Mouse (Mus musculus): ENCODE results near the gene Yju2. TPM values are rescaled to one million over a fixed set of nuclear protein-coding genes. Genes with fewer than 3 reads are reported as not detected.
"Not testable (repeated sequence)": the region's sequence is repeated elsewhere in the genome, so short reads cannot be mapped to it uniquely, and the experiment has no call there.

Gene Yju2
- 21.7 and 22.1 TPM in 2 replicates for polyA plus RNA-seq (2015; fragmentation: Nextera tagmentation; extraction: Ambion mirVana)

DNA sequence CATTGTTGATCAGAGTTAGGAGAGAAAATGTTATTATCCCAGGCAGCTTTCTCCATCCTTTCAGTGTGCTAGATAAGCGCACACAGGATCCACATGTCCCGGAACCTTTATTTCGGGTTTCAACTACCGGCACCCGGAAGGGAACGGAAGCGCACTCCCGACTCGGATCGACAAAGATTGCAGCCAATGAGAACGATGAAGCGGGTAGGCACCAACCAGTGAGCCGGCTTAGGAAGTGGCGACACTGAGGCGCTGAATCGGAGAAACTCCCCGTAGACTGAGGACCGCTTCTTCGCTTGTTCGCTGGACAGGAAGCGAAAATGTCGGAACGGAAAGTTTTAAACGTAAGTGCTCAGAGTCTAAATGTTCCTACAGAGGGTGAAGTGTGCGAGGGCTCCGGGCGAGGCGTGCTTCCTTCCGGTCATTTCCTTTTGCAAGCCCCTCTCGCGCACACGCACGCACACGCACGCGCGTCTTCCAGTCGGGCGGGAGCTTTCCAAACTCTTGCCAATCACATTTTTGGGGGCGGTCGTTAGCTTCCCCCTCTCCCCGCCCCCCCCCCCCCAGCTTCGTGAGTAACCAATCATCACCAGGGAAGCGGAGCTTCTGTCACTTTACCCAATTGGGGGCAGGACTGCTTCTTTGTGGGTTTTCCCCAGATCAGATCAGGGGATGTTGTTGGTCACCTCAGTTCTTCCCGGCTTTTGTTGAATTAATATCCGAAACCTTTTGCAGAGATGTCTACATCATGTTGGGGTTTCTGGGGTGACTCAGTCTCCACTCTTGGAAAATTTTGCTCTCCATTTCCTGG lies at the start of gene Yju2:
Gene Yju2 (plus strand): TSS at position 182 of the 811 bp plus-strand sequence.
- peak; percentile 91 for ATAC-seq (ENCODE audit: insufficient number of reproducible peaks, low FRiP score, low TSS enrichment, low read depth)
- Histone ChIP-seq H3K27me3 (peaks cover 10% of the 10 kb centered on the region), H3K4me2 (peak within 1 kb of the TSS; percentile 70), H3K36me3 (peaks cover 23% of the 10 kb centered on the region), H3K9ac (peak within 1 kb of the TSS; percentile 39), H3K9me3 (no peaks in the 10 kb centered on the region), H3K4me3 (peak within 1 kb of the TSS; percentile 62), H3K4me1 (peaks cover 32% of the 10 kb centered on the region), H3K27ac (peak within 1 kb of the TSS; percentile 98)
- under 1% methylated on average over 45 of the region's 46 CpGs for WGBS

GRCm38 (mm10) chr17:55931553-55932502 lies 27.1 kb upstream of the Yju2 start:
- ATAC-seq (ENCODE audit: insufficient number of reproducible peaks, low FRiP score, low TSS enrichment, low read depth), result peak; percentile 87
- Histone ChIP-seq H3K27ac (peak overlapping the region; percentile 66), H3K27me3 (no peaks in the 10 kb centered on the region), H3K4me3 (peak overlapping the region; percentile 54), H3K36me3 (no peaks in the 10 kb centered on the region), H3K4me1 (no peaks in the 10 kb centered on the region), H3K9ac (peak overlapping the region; percentile 54), H3K4me2 (peak overlapping the region; percentile 79), H3K9me3 (0 out of 2 replicates have a peak, but pooled peaks cover 4% of the 10 kb centered on the region)
- WGBS, result 1% methylated on average over 33 of the region's 33 CpGs

DNA sequence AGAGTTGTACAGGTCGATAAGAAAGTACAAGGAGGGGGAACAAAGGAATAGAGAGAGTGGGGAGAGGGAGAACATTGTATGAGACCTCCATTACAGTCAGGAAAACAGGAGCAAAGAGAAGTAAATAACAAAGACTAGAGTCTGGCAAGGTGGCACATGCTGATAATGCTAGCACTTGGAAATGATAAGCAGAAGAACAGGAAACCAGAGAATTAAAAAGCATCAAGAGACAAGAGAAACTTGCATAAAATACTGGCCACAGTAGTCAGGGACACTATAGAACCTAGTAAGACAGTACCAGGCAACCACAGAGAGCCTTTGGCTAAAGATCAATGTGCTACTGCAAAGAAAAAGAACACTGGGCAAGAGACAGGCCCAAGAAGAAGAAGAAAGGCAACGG lies 26.3 kb upstream of the Yju2 start:
- WGBS, result 78% methylated on average over 2 of the region's 2 CpGs
- no peak overlapping the region for H3K27ac ChIP-seq

GRCm38 (mm10) chr17:55933191-55933590 lies 25.7 kb upstream of the Yju2 start:
- Histone ChIP-seq H3K9me3 (0 out of 2 replicates have a peak, but pooled peaks cover 4% of the 10 kb centered on the region), H3K27ac (no peak overlapping the region), H3K9ac (no peak overlapping the region), H3K4me1 (no peaks in the 10 kb centered on the region), H3K4me3 (no peak overlapping the region), H3K36me3 (no peaks in the 10 kb centered on the region), H3K27me3 (no peaks in the 10 kb centered on the region), H3K4me2 (no peak overlapping the region)
- WGBS, result 95% methylated on average over 15 of the region's 15 CpGs
- no peak for ATAC-seq (ENCODE audit: insufficient number of reproducible peaks, low FRiP score, low TSS enrichment, low read depth)

More for the DNA sequence above, 26.3 kb upstream of the Yju2 start:
- ATAC-seq (ENCODE audit: insufficient number of reproducible peaks, low FRiP score, low TSS enrichment, low read depth), result no peak
- Histone ChIP-seq H3K27me3 (no peaks in the 10 kb centered on the region), H3K4me3 (peak overlapping the region; percentile 54), H3K9ac (no peak overlapping the region), H3K4me1 (no peaks in the 10 kb centered on the region), H3K4me2 (peak overlapping the region; percentile 79), H3K36me3 (no peaks in the 10 kb centered on the region), H3K9me3 (0 out of 2 replicates have a peak, but pooled peaks cover 4% of the 10 kb centered on the region)

DNA sequence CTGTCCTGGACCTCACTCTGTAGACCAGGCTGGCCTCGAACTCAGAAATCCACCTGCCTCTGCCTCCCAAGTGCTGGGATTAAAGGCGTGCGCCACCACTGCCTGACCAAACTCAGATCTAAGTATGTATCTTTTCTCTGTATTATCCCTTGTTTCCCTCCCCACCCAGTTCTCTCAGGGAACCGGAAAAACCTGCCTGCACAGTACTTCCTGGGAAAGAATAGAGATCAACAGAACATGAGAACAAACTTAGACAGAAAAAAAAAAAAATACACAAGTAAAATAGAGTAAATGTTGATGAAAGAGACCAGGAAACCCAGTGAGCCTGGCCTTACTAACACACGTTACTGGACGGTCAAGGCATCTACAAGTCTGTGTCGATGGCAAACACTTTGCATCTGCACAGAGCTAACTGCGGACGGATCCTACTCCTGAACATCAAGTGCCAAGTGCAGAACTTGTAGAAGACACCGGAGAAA lies 14.5 kb upstream of the Yju2 start:
- WGBS, result 23% methylated on average over 10 of the region's 10 CpGs
- Histone ChIP-seq H3K4me3 (peak overlapping the region; percentile 53), H3K27ac (peak overlapping the region; percentile 94), H3K4me2 (peak overlapping the region; percentile 81)
- not testable (repeated sequence) for H3K36me3 ChIP-seq; H3K27me3 ChIP-seq; H3K9me3 ChIP-seq; H3K4me1 ChIP-seq; ATAC-seq (ENCODE audit: insufficient number of reproducible peaks, low FRiP score, low TSS enrichment, low read depth); H3K9ac ChIP-seq

GRCm38 (mm10) chr17:55944866-55945682 lies 13.8 kb upstream of the Yju2 start:
- not testable (repeated sequence) for H3K27me3 ChIP-seq, H3K9me3 ChIP-seq, H3K36me3 ChIP-seq, H3K4me1 ChIP-seq
- Histone ChIP-seq H3K4me2 (peak overlapping the region; percentile 81), H3K27ac (peak overlapping the region; percentile 94), H3K9ac (peak overlapping the region; percentile 44), H3K4me3 (peak overlapping the region; percentile 53)
- ATAC-seq (ENCODE audit: insufficient number of reproducible peaks, low FRiP score, low TSS enrichment, low read depth), result peak; percentile 95
- under 1% methylated on average over 56 of the region's 56 CpGs for WGBS

DNA sequence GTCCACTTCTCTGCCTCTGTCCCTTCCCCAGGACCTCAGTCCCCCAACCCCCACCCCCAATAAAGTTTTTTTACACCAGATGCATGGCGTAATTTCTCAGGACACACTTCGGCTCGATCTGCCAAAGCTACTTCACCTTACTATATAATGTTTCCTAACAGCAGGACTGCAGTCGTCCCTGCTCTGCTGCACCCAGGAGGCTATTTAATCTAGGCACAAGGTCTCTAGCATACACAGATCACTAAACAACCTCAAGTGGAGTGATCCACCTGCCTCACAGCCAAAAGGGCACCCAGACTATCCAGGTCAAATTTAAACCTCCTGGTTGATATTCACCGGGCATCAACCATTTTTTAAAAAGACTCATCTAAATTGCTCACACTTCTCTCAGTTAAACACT lies 13.2 kb upstream of the Yju2 start:
- H3K27ac ChIP-seq, result peak overlapping the region; percentile 94
- H3K9me3 ChIP-seq, result no peaks in the 10 kb centered on the region
- no peak for ATAC-seq (ENCODE audit: insufficient number of reproducible peaks, low FRiP score, low TSS enrichment, low read depth)
- no peaks in the 10 kb centered on the region for H3K36me3 ChIP-seq
- H3K4me2 ChIP-seq, result peak overlapping the region; percentile 81
- H3K9ac ChIP-seq, result peak overlapping the region; percentile 44; the same call in 1 of the 2 replicates
- no peaks in the 10 kb centered on the region; the same call in 1 of the 2 replicates for H3K4me1 ChIP-seq
- H3K27me3 ChIP-seq, result 0 out of 2 replicates have a peak, but pooled peaks cover 4% of the 10 kb centered on the region
- peak overlapping the region; percentile 53 for H3K4me3 ChIP-seq
- 18% methylated on average over 5 of the region's 5 CpGs for WGBS

DNA sequence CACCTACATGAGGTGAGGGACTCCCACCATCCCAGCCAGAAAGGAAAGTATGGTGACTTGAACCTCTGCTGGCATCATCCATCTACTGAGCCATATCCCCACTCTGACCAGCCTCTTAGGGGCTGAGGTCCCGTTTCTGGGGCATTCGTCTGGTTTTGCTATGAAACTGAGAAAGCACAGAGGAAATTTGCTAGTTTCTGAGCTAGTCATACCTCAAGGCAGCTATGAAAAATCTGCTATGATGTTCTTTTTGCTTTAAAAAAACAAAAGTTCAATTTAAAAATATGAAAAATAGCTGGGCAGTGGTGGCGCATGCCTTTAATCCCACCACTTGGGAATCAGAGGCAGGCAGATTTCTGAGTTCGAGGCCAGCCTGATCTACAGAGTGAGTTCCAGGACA lies 10.3 kb upstream of the Yju2 start:
- ATAC-seq (ENCODE audit: insufficient number of reproducible peaks, low FRiP score, low TSS enrichment, low read depth), result no peak
- Histone ChIP-seq H3K4me1 (no peaks in the 10 kb centered on the region; the same call in 1 of the 2 replicates), H3K27me3 (peaks cover 11% of the 10 kb centered on the region; the same call in 1 of the 2 replicates), H3K27ac (no peak overlapping the region), H3K4me2 (no peak overlapping the region), H3K4me3 (no peak overlapping the region), H3K36me3 (no peaks in the 10 kb centered on the region), H3K9me3 (no peaks in the 10 kb centered on the region), H3K9ac (no peak overlapping the region)
- WGBS, result 89% methylated on average over 4 of the region's 4 CpGs

GRCm38 (mm10) chr17:55949400-55949799 lies 9.5 kb upstream of the Yju2 start, which contains the start of gene Zfp119b:
Zfp119b (minus strand) TSS chr17:55949500.
- no peak for ATAC-seq (ENCODE audit: insufficient number of reproducible peaks, low FRiP score, low TSS enrichment, low read depth)
- no peak within 1 kb of the TSS for H3K27ac ChIP-seq
- no peak within 1 kb of the TSS for H3K4me2 ChIP-seq
- H3K9ac ChIP-seq, result no peak within 1 kb of the TSS
- H3K9me3 ChIP-seq, result no peaks in the 10 kb centered on the region
- H3K36me3 ChIP-seq, result no peaks in the 10 kb centered on the region
- H3K4me3 ChIP-seq, result no peak within 1 kb of the TSS
- no peaks in the 10 kb centered on the region for H3K4me1 ChIP-seq
- peaks cover 18% of the 10 kb centered on the region for H3K27me3 ChIP-seq
- WGBS, result 90% methylated on average over 2 of the region's 2 CpGs

GRCm38 (mm10) chr17:55950601-55951000 lies 8.3 kb upstream of the Yju2 start:
- Histone ChIP-seq H3K36me3 (no peaks in the 10 kb centered on the region), H3K9ac (no peak overlapping the region), H3K4me2 (no peak overlapping the region), H3K4me1 (no peaks in the 10 kb centered on the region), H3K4me3 (no peak overlapping the region), H3K9me3 (no peaks in the 10 kb centered on the region), H3K27ac (no peak overlapping the region), H3K27me3 (peaks cover 26% of the 10 kb centered on the region)
- no peak for ATAC-seq (ENCODE audit: insufficient number of reproducible peaks, low FRiP score, low TSS enrichment, low read depth)
- 80% methylated on average over 9 of the region's 9 CpGs for WGBS

DNA sequence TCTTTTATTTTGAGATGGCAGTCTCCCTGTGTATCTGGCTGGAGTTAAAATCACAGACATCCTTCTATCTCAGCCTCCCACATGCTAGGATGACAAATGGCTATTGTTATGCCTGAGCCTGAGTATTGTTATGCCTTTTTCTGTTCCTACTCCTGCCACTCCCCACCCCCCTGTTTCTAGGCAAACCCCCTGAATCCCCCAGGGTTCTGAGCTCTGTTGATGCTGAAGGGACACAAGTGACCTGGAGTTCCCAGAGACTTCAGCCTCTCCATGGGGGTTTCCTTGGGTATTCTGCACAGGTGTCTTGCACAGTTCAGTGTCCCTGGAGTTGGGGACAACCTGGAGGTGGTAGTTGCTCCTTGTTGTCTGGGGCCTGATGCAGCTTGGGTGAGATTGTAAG lies 6.9 kb upstream of the Yju2 start:
- no peak for ATAC-seq (ENCODE audit: insufficient number of reproducible peaks, low FRiP score, low TSS enrichment, low read depth)

More for the DNA sequence above, 6.9 kb upstream of the Yju2 start:
- Histone ChIP-seq H3K4me2 (no peak overlapping the region), H3K9me3 (no peaks in the 10 kb centered on the region), H3K36me3 (no peaks in the 10 kb centered on the region), H3K9ac (no peak overlapping the region), H3K4me1 (peaks cover 8% of the 10 kb centered on the region; the same call in 1 of the 2 replicates), H3K27ac (no peak overlapping the region), H3K27me3 (peaks cover 26% of the 10 kb centered on the region), H3K4me3 (no peak overlapping the region)
